Mouse (Mus musculus) stomach, embryonic 16.5 days (tissue): ENCODE measurements around the gene Cpa2. TPM values are rescaled to one million over a fixed set of nuclear protein-coding genes. Genes with fewer than 3 reads are reported as not detected.

Experiments
- ATAC-seq: fragments of 200-750 bp; cut with Nextera tagmentation; 2 replicates; pipeline ENCODE4 v1.8.0; 2017; ENCODE audit warnings: moderate number of reproducible peaks, moderate TSS enrichment; ENCODE audit not compliant: insufficient read depth, low FRiP score
- H3K27ac ChIP-seq: fragments of 300-500 bp; sonication (generic); 2 replicates; pipeline ENCODE4 v1.5.1; 2014; ENCODE audit warnings: low read length
- H3K27me3 ChIP-seq: fragments of 300-500 bp; sonication (generic); 2 replicates; pipeline ENCODE4 v1.6.1; 2014; ENCODE audit warnings: low read length, control low read depth, mixed read lengths; ENCODE audit not compliant: control insufficient read depth, insufficient read depth
- H3K36me3 ChIP-seq: fragments of 300-500 bp; sonication (generic); 2 replicates; pipeline ENCODE4 v1.6.1; 2014; ENCODE audit warnings: low read length; ENCODE audit not compliant: control insufficient read depth, insufficient read depth
- H3K4me1 ChIP-seq: fragments of 300-500 bp; sonication (generic); 2 replicates; pipeline ENCODE4 v1.6.1; 2014; ENCODE audit warnings: low read length, control low read depth, mixed read lengths; ENCODE audit not compliant: control insufficient read depth, insufficient read depth
- H3K4me2 ChIP-seq: fragments of 300-500 bp; sonication (generic); 2 replicates; pipeline ENCODE4 v1.6.1; 2014; ENCODE audit warnings: low read depth, low read length, mixed read lengths
- H3K4me3 ChIP-seq: fragments of 300-500 bp; sonication (generic); replicated peaks from 2 replicates; pipeline ENCODE4 v1.5.1; 2014; ENCODE audit warnings: mild to moderate bottlenecking, low read length
- H3K9ac ChIP-seq: fragments of 300-500 bp; sonication (generic); 2 replicates; pipeline ENCODE4 v1.6.1; 2014; ENCODE audit warnings: low read length
- H3K9me3 ChIP-seq: fragments of 300-500 bp; sonication (generic); replicated peaks from 2 replicates; pipeline ENCODE4 v1.6.1; 2016; ENCODE audit warnings: low read length, control low read depth; ENCODE audit not compliant: control insufficient read depth
- WGBS: fragments of 180-500 bp; shearing (Covaris S2); extraction: QIAGEN DNeasy Blood & Tissue Kit; methylation state at CpG from one replicate; pipeline ENCODE4 v1.1.7; 2014; 5-methylcytosine and 5-hydroxymethylcytosine counted together
- polyA plus RNA-seq: library from polyadenylated mRNA; unstranded; fragments of >200 nt; fragmentation: Nextera tagmentation; extraction: Ambion mirVana; gene quantifications from 2 replicates; pipeline ENCODE4 v1.2.1, GENCODE M21; 2015

Gene Cpa2
- polyA plus RNA-seq, 1 experiment from 2014 or later: 708 TPM

- Histone ChIP-seq H3K4me3 (no peak overlapping the region), H3K27me3 (no peaks in the 10 kb centered on the region; the same call in 1 of the 2 replicates), H3K4me1 (no peaks in the 10 kb centered on the region), H3K9me3 (no peaks in the 10 kb centered on the region), H3K27ac (no peak overlapping the region), H3K36me3 (no peaks in the 10 kb centered on the region), H3K4me2 (no peak overlapping the region), H3K9ac (no peak overlapping the region)
- WGBS: 75% methylated on average over 7 of the region's 7 CpGs
- no peak for ATAC-seq
Measured at GRCm38 (mm10) chr6:30586886-30587442, 45.6 kb downstream of the Cpa2 start.

- H3K4me2 ChIP-seq: no peak overlapping the region
- WGBS: 23% methylated on average over 2 of the region's 2 CpGs
- H3K4me3 ChIP-seq: no peak overlapping the region
- no peak overlapping the region for H3K27ac ChIP-seq
- H3K9ac ChIP-seq: no peak overlapping the region
- ATAC-seq: no peak
- no peaks in the 10 kb centered on the region for H3K9me3 ChIP-seq
- H3K4me1 ChIP-seq: no peaks in the 10 kb centered on the region
- H3K27me3 ChIP-seq: no peaks in the 10 kb centered on the region; the same call in 1 of the 2 replicates
- H3K36me3 ChIP-seq: no peaks in the 10 kb centered on the region
Measured at GRCm38 (mm10) chr6:30589819-30590218, 48.4 kb downstream of the Cpa2 start.

GRCm38 (mm10) chr6:30591851-30592404 is 50.5 kb downstream of the Cpa2 start:
- no peak overlapping the region for H3K9ac ChIP-seq
- no peaks in the 10 kb centered on the region for H3K36me3 ChIP-seq
- no peak overlapping the region for H3K4me3 ChIP-seq
- no peak for ATAC-seq
- no peak overlapping the region for H3K4me2 ChIP-seq
- no peaks in the 10 kb centered on the region for H3K4me1 ChIP-seq
- H3K27me3 ChIP-seq: no peaks in the 10 kb centered on the region; the same call in 1 of the 2 replicates
- H3K9me3 ChIP-seq: no peaks in the 10 kb centered on the region
- no peak overlapping the region for H3K27ac ChIP-seq
- WGBS: 41% methylated on average over 5 of the region's 5 CpGs

- Histone ChIP-seq H3K36me3 (no peaks in the 10 kb centered on the region), H3K4me2 (no peak overlapping the region), H3K9ac (no peak overlapping the region), H3K27me3 (no peaks in the 10 kb centered on the region; the same call in 1 of the 2 replicates), H3K4me3 (no peak overlapping the region), H3K4me1 (no peaks in the 10 kb centered on the region), H3K9me3 (no peaks in the 10 kb centered on the region), H3K27ac (no peak overlapping the region)
- no peak for ATAC-seq
- 75% methylated on average over 10 of the region's 10 CpGs for WGBS
Measured at GRCm38 (mm10) chr6:30592417-30592974, 51.1 kb downstream of the Cpa2 start.

- Histone ChIP-seq H3K9ac (no peak overlapping the region), H3K9me3 (no peaks in the 10 kb centered on the region), H3K4me1 (no peaks in the 10 kb centered on the region), H3K4me2 (no peak overlapping the region), H3K27me3 (no peaks in the 10 kb centered on the region; the same call in 1 of the 2 replicates), H3K36me3 (no peaks in the 10 kb centered on the region), H3K27ac (no peak overlapping the region), H3K4me3 (no peak overlapping the region)
- WGBS: 64% methylated on average over 7 of the region's 7 CpGs
- ATAC-seq: no peak
Measured at GRCm38 (mm10) chr6:30594364-30594763, 53.0 kb downstream of the Cpa2 start.

GRCm38 (mm10) chr6:30596230-30596898 is 55.0 kb downstream of the Cpa2 start:
- H3K9me3 ChIP-seq: no peaks in the 10 kb centered on the region
- no peaks in the 10 kb centered on the region for H3K36me3 ChIP-seq
- no peak overlapping the region for H3K4me2 ChIP-seq
- WGBS: 67% methylated on average over 8 of the region's 8 CpGs
- ATAC-seq: no peak
- no peak overlapping the region for H3K4me3 ChIP-seq
- H3K27ac ChIP-seq: no peak overlapping the region
- no peaks in the 10 kb centered on the region for H3K27me3 ChIP-seq
- no peaks in the 10 kb centered on the region for H3K4me1 ChIP-seq
- no peak overlapping the region for H3K9ac ChIP-seq

- no peak overlapping the region for H3K27ac ChIP-seq
- no peak for ATAC-seq
Measured at GRCm38 (mm10) chr6:30600033-30600432, 58.7 kb downstream of the Cpa2 start.

GRCm38 (mm10) chr6:30600995-30601394 is 59.6 kb downstream of the Cpa2 start:
- no peak for ATAC-seq
- H3K27me3 ChIP-seq: no peaks in the 10 kb centered on the region
- WGBS: 83% methylated on average over 1 of the region's 1 CpGs
- H3K4me1 ChIP-seq: no peaks in the 10 kb centered on the region
- H3K9me3 ChIP-seq: no peaks in the 10 kb centered on the region
- no peak overlapping the region for H3K4me2 ChIP-seq
- H3K36me3 ChIP-seq: no peaks in the 10 kb centered on the region
- no peak overlapping the region for H3K4me3 ChIP-seq
- H3K9ac ChIP-seq: no peak overlapping the region
- no peak overlapping the region for H3K27ac ChIP-seq

More at GRCm38 (mm10) chr6:30600033-30600432, 58.7 kb downstream of the Cpa2 start:
- Histone ChIP-seq H3K9me3 (no peaks in the 10 kb centered on the region), H3K4me2 (no peak overlapping the region), H3K36me3 (no peaks in the 10 kb centered on the region), H3K9ac (no peak overlapping the region), H3K27me3 (no peaks in the 10 kb centered on the region), H3K4me3 (no peak overlapping the region), H3K4me1 (no peaks in the 10 kb centered on the region)
- 59% methylated on average over 3 of the region's 3 CpGs for WGBS

- Histone ChIP-seq H3K4me1 (no peaks in the 10 kb centered on the region), H3K36me3 (no peaks in the 10 kb centered on the region), H3K9ac (no peak overlapping the region), H3K27ac (no peak overlapping the region), H3K4me3 (no peak overlapping the region), H3K27me3 (no peaks in the 10 kb centered on the region), H3K4me2 (no peak overlapping the region), H3K9me3 (no peaks in the 10 kb centered on the region)
- ATAC-seq: no peak
- 61% methylated on average over 7 of the region's 7 CpGs for WGBS
Measured at GRCm38 (mm10) chr6:30604342-30604867, 63.0 kb downstream of the Cpa2 start.
